Mouse (Mus musculus): Measurements from ENCODE around the gene Map1b.

- no peak for TF ChIP-seq CTCF (IDR thresholded peaks at IDR 0.05; ENCODE audit: low read depth)
- no peak for TF ChIP-seq EP300 (IDR thresholded peaks at IDR 0.05; ENCODE audit: low read depth)
These were observed 63.9 kb downstream of the Map1b start for GRCm38 (mm10) chr13:99452444-99452843.
